In genomic region chr5:140331615-140332512, GRCm38 (mm10) we compare ENCODE assay signal across 8 mouse cellular contexts. TPM values are rescaled to one million over a fixed set of nuclear protein-coding genes. Genes with fewer than 3 reads are reported as not detected.
A peak's percentile ranks its signal among the peaks of the same experiment; 100 is the strongest.
DNase-seq lines count a peak whose midpoint lies in the region; ATAC-seq and TF ChIP-seq lines count a peak whose summit lies in the region.

Gene Mrm2, minus strand, starts transcription at chr5:140331898.

- peak; percentile 91 for TF ChIP-seq CTCF in E14TG2a.4 (conservative IDR thresholded peaks at IDR 0.05; ENCODE audit: low read length)
- TF ChIP-seq CTCF in heart, postnatal 0 days (IDR thresholded peaks at IDR 0.05; ENCODE audit: low read depth) = peak; percentile 66

- H3K4me3 ChIP-seq in E14TG2a.4 (replicated peaks; ENCODE audit: low read length) = peak within 1 kb of the TSS; percentile 88
- H3K4me3 ChIP-seq in forebrain, embryonic 12.5 days (replicated peaks) = peak within 1 kb of the TSS; percentile 64
- H3K4me3 ChIP-seq in heart, postnatal 0 days (ENCODE audit: low read depth, low read length) = peak within 1 kb of the TSS; percentile 83
- peak within 1 kb of the TSS; percentile 73 for H3K4me3 ChIP-seq in liver, embryonic 15.5 days (replicated peaks)
- H3K4me3 ChIP-seq in neural tube, embryonic 11.5 days (ENCODE audit: low read depth, low read length) = peak within 1 kb of the TSS; percentile 74
- H3K4me3 ChIP-seq in stomach, embryonic 16.5 days (replicated peaks; ENCODE audit: low read length) = peak within 1 kb of the TSS; percentile 73

- peak; percentile 85 for ATAC-seq in forebrain, embryonic 12.5 days (ENCODE audit: low FRiP score)
- peak; percentile 82 for ATAC-seq in heart, postnatal 0 days (ENCODE audit: insufficient read depth, low read depth)
- peak; percentile 83 for ATAC-seq in liver, embryonic 15.5 days (ENCODE audit: insufficient read depth)
- ATAC-seq in neural tube, embryonic 11.5 days (ENCODE audit: insufficient read depth, low FRiP score, low TSS enrichment) = peak; percentile 73
- peak; percentile 84 for ATAC-seq in stomach, embryonic 16.5 days (ENCODE audit: insufficient read depth, low FRiP score)

- DNase-seq in c-Kit-positive CD71-positive TER-119-positive erythroid progenitor cells, embryonic 14.5 days (ENCODE audit: low spot score) = peak; percentile 81
- peak; percentile 49 for DNase-seq in heart, postnatal 0 days (ENCODE audit: low spot score)
- DNase-seq in kidney, postnatal 36 days = peak; percentile 83 to 93
- DNase-seq in neural tube, embryonic 11.5 days (ENCODE audit: low spot score) = peak; percentile 89

- peak within 1 kb of the TSS; percentile 87 for H3K4me2 ChIP-seq in forebrain, embryonic 12.5 days
- peak within 1 kb of the TSS; percentile 87 for H3K4me2 ChIP-seq in heart, postnatal 0 days (ENCODE audit: low read depth, low read length)
- H3K4me2 ChIP-seq in liver, embryonic 15.5 days = peak within 1 kb of the TSS; percentile 89
- peak within 1 kb of the TSS; percentile 85 for H3K4me2 ChIP-seq in neural tube, embryonic 11.5 days (ENCODE audit: low read depth)
- H3K4me2 ChIP-seq in stomach, embryonic 16.5 days (ENCODE audit: low read depth, low read length) = peak within 1 kb of the TSS; percentile 92

- H3K27me3 ChIP-seq in E14TG2a.4 (ENCODE audit: insufficient read depth, low read length) = no peaks in the 10 kb centered on the region
- H3K27me3 ChIP-seq in forebrain, embryonic 12.5 days = no peaks in the 10 kb centered on the region
- H3K27me3 ChIP-seq in heart, postnatal 0 days (ENCODE audit: control insufficient read depth, insufficient read depth, low read length) = no peaks in the 10 kb centered on the region
- H3K27me3 ChIP-seq in liver, embryonic 15.5 days = no peaks in the 10 kb centered on the region
- no peaks in the 10 kb centered on the region for H3K27me3 ChIP-seq in neural tube, embryonic 11.5 days (ENCODE audit: control insufficient read depth, insufficient read depth, low read length)
- H3K27me3 ChIP-seq in stomach, embryonic 16.5 days (ENCODE audit: control insufficient read depth, insufficient read depth, low read length) = no peaks in the 10 kb centered on the region

- 1% methylated on average over 39 of the region's 39 CpGs for WGBS in forebrain, embryonic 12.5 days
- 1% methylated on average over 39 of the region's 39 CpGs for WGBS in heart, postnatal 0 days
- WGBS in liver, embryonic 15.5 days (ENCODE audit: insufficient replicate concordance) = under 1% methylated on average over 39 of the region's 39 CpGs
- WGBS in neural tube, embryonic 11.5 days = under 1% methylated on average over 39 of the region's 39 CpGs
- under 1% methylated on average over 39 of the region's 39 CpGs for WGBS in stomach, embryonic 16.5 days

- peak within 1 kb of the TSS; percentile 92 for H3K27ac ChIP-seq in forebrain, embryonic 12.5 days
- H3K27ac ChIP-seq in heart, postnatal 0 days (ENCODE audit: low read depth) = peak within 1 kb of the TSS; percentile 79
- H3K27ac ChIP-seq in liver, embryonic 15.5 days (replicated peaks) = peak within 1 kb of the TSS; percentile 86
- peak within 1 kb of the TSS; percentile 84 for H3K27ac ChIP-seq in neural tube, embryonic 11.5 days (ENCODE audit: low read depth, low read length)
- H3K27ac ChIP-seq in stomach, embryonic 16.5 days (ENCODE audit: low read length) = peak within 1 kb of the TSS; percentile 92

- peaks cover 69% of the 10 kb centered on the region for H3K36me3 ChIP-seq in E14TG2a.4 (ENCODE audit: insufficient read depth, low read length)
- peaks cover 29% of the 10 kb centered on the region for H3K36me3 ChIP-seq in forebrain, embryonic 12.5 days (replicated peaks)
- peaks cover 15% of the 10 kb centered on the region for H3K36me3 ChIP-seq in heart, postnatal 0 days (replicated peaks; ENCODE audit: control insufficient read depth, insufficient read depth, low read length)
- peaks cover 17% of the 10 kb centered on the region for H3K36me3 ChIP-seq in liver, embryonic 15.5 days (replicated peaks)
- peaks cover 2% of the 10 kb centered on the region; the same call in 1 of the 2 replicates for H3K36me3 ChIP-seq in neural tube, embryonic 11.5 days (ENCODE audit: control insufficient read depth, insufficient read depth, low read length)
- peaks cover 3% of the 10 kb centered on the region; the same call in 1 of the 2 replicates for H3K36me3 ChIP-seq in stomach, embryonic 16.5 days (ENCODE audit: control insufficient read depth, insufficient read depth, low read length)

- H3K4me1 ChIP-seq in E14TG2a.4 (replicated peaks; ENCODE audit: low read depth, low read length) = peaks cover 44% of the 10 kb centered on the region
- peaks cover 14% of the 10 kb centered on the region for H3K4me1 ChIP-seq in forebrain, embryonic 12.5 days
- peaks cover 9% of the 10 kb centered on the region for H3K4me1 ChIP-seq in heart, postnatal 0 days (ENCODE audit: control insufficient read depth, insufficient read depth)
- H3K4me1 ChIP-seq in liver, embryonic 15.5 days (replicated peaks) = peaks cover 25% of the 10 kb centered on the region
- H3K4me1 ChIP-seq in neural tube, embryonic 11.5 days (ENCODE audit: control insufficient read depth, insufficient read depth, low read length) = peaks cover 8% of the 10 kb centered on the region; the same call in 1 of the 2 replicates
- peaks cover 16% of the 10 kb centered on the region for H3K4me1 ChIP-seq in stomach, embryonic 16.5 days (ENCODE audit: control insufficient read depth, insufficient read depth, low read length)

- H3K9me3 ChIP-seq in E14TG2a.4 (ENCODE audit: low read length) = no peaks in the 10 kb centered on the region
- H3K9me3 ChIP-seq in forebrain, embryonic 12.5 days = no peaks in the 10 kb centered on the region
- no peaks in the 10 kb centered on the region for H3K9me3 ChIP-seq in heart, postnatal 0 days (replicated peaks; ENCODE audit: control insufficient read depth, low read length)
- no peaks in the 10 kb centered on the region for H3K9me3 ChIP-seq in liver, embryonic 15.5 days (replicated peaks)
- no peaks in the 10 kb centered on the region for H3K9me3 ChIP-seq in neural tube, embryonic 11.5 days (ENCODE audit: control insufficient read depth, low read length)
- no peaks in the 10 kb centered on the region for H3K9me3 ChIP-seq in stomach, embryonic 16.5 days (replicated peaks; ENCODE audit: control insufficient read depth, low read length)

- no peak for TF ChIP-seq EP300 in heart, postnatal 0 days (IDR thresholded peaks at IDR 0.05; ENCODE audit: low read depth)

- peak within 1 kb of the TSS; percentile 82 for H3K9ac ChIP-seq in forebrain, embryonic 12.5 days
- H3K9ac ChIP-seq in heart, postnatal 0 days (replicated peaks; ENCODE audit: low read depth, low read length) = peak within 1 kb of the TSS; percentile 82
- H3K9ac ChIP-seq in liver, embryonic 15.5 days = peak within 1 kb of the TSS; percentile 69
- H3K9ac ChIP-seq in neural tube, embryonic 11.5 days (ENCODE audit: low read length) = peak within 1 kb of the TSS; percentile 74
- H3K9ac ChIP-seq in stomach, embryonic 16.5 days (ENCODE audit: low read length) = peak within 1 kb of the TSS; percentile 88

RNA-seq across cellular contexts. Expression of gene Mrm2, which starts in this region (rescaled TPM):
- 18.5 and 19.6 TPM in 2 replicates for polyA plus RNA-seq in forebrain, embryonic 12.5 days (2016; fragmentation: Nextera tagmentation; extraction: Ambion mirVana)
- 13.9 and 19.5 TPM in 2 replicates for total RNA-seq in heart, postnatal 0 days (2014; rRNA removed; ENCODE audit: low replicate concordance)
- 16.9 and 17.8 TPM in 2 replicates for polyA plus RNA-seq in heart, postnatal 0 days (2015; fragmentation: Nextera tagmentation; extraction: Ambion mirVana)
- 8.4 and 8.5 TPM in 2 replicates for polyA plus RNA-seq in liver, embryonic 15.5 days (2015; fragmentation: Nextera tagmentation; extraction: Ambion mirVana)
- 19.2 and 20.1 TPM in 2 replicates for polyA plus RNA-seq in neural tube, embryonic 11.5 days (2014; fragmentation: Nextera tagmentation; extraction: Ambion mirVana)
- 16.0 and 17.2 TPM in 2 replicates for polyA plus RNA-seq in stomach, embryonic 16.5 days (2015; fragmentation: Nextera tagmentation; extraction: Ambion mirVana)

Comparison
In these comparisons a context has a peak if more than half of its experiments do, and no peak if none do; other contexts are left out.
1. Peak in every context shown above with its lines: DNase-seq, ATAC-seq, H3K4me3 ChIP-seq and H3K27ac ChIP-seq.